Mouse (Mus musculus) thymus, postnatal 0 days (tissue): ENCODE data around the gene Hal. TPM values are rescaled to one million over a fixed set of nuclear protein-coding genes. Genes with fewer than 3 reads are reported as not detected.

Experiments
- DNase-seq: peaks from one replicate; pipeline ENCODE4 v3.0.0-alpha.2; 2015; ENCODE audit warnings: low spot score
- polyA plus RNA-seq: library from polyadenylated mRNA; unstranded; fragments of >200 nt; fragmentation: Nextera tagmentation; extraction: Ambion mirVana; gene quantifications from 2 replicates; pipeline ENCODE4 v1.2.1, GENCODE M21; 2015

The Hal gene
- polyA plus RNA-seq, 1 experiment from 2014 or later = 4.2 TPM

DNA sequence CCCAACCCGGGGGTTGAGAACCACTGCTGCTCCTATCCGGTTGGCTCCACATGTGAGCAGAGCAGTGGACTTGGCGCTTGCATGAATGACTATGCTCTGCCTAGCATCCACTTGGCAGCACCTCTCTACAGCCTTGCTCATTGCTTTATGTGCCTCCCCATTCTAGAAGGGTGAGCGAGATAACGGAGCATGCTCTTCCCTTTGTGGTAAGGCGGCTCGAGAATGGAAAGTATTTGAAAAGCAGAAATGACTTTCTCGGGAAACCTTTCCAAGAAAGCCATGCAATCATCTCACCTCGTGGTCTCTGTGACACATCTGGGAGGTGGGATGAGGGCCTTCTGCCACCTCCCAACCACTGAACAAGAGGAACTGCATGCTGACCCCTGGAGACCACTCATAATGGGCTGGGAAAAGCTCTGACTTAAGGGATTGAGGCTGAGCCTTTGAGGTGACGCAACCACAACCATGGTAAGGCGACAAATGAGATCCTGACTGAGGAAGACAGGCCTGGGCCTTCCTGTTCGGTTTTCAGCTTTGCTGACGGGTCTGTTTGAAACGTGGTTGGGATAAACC, 76.0 kb downstream of the Hal start:
- DNase-seq = no peak

DNA sequence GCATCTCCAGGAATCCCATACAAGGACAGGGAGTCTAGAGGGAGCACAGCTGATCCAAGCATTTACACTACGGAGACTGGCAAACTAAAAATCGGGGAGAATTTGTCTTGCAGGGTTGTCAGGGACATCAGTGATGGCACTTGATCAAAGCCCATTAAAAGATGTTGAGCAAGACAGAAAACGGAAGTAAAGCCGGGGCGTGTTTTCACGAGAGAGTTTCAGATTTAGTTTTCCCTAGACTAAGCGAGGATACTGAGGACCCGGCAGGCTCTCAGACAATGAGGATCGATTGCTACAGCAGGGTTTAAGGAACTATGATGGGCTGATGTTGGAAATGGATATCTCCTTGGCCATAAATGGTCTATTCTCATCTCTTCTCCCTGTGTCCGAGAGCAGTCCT, 78.5 kb downstream of the Hal start:
- no peak for DNase-seq

DNA sequence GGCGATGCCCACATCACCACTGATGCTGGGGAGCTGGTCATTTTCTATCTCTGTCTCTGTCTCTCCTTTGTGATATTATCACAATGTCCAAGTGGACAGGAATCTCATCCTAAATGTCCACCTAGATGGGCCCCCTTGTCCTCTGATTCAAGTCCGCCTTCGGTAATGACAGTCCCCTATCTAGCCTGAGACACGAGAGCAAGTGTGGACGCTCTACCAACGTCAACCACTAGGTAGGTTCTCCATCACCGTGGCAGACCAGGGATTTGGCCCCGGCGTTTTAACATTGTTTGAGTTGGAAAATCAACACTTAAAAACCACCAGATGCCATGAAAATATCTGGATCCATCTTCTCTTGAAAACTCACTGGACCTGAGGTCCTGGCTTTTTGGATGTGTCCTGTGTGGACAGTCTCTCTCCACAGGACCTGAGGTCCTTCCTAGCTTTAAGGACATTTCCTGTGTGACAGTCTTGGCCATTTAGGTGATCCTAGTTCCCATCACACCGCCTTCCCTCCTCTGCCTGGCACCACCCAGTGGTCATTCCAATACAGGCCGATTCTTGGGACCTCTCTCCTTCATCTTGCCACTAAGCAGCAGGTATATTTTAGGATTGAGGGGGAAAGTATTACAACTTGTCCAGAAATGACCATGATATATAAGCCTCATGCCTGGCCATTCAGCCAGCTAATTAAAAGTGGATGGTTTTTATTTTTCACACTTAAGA, 79.4 kb downstream of the Hal start:
- no peak for DNase-seq

DNA sequence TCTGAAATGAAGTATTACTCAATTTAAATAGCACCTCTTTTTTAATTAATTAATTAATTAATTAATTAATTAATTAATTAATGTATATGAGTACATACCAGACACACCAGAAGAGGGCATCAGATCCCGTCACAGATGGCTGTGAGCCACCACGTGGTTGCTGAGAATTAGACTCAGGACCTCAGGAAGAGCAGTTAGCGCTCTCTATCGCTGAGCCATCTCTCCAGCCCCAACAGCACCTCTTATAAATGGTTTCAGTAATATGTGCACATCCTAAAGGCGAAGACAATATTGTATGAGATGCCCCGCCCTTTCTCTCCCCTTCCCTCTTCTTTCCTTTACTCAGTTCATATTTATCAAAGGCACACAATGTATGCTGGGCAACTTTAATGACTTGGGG, 80.1 kb downstream of the Hal start:
- DNase-seq = no peak

Other genes with a start within 250 kb of the Hal start
- 18.2 and 19.1 TPM in 2 replicates for gene Elk3, start 177.6 kb upstream of the Hal start, polyA plus RNA-seq
- 261 and 264 TPM in 2 replicates for gene Lta4h, start 35.4 kb upstream of the Hal start, polyA plus RNA-seq
- 0.30 and 0.34 TPM in 2 replicates for gene Amdhd1, start 51.3 kb downstream of the Hal start, polyA plus RNA-seq
- 0.27 and 0.50 TPM in 2 replicates for gene Ccdc38, start 51.9 kb downstream of the Hal start, polyA plus RNA-seq
- gene Snrpf, start 100.9 kb downstream of the Hal start, polyA plus RNA-seq = 170 and 188 TPM in 2 replicates
- 0.04 and 0.05 TPM in 2 replicates for gene Ntn4, start 151.9 kb downstream of the Hal start, polyA plus RNA-seq